Mouse (Mus musculus): ENCODE measurements at regions not wholly inside any gene's neighbourhood (a gene's known extent, or its start where the extent isn't known, plus 50 kb on each side); places are given as distances from the start of the nearest gene placed in this dataset.

DNA sequence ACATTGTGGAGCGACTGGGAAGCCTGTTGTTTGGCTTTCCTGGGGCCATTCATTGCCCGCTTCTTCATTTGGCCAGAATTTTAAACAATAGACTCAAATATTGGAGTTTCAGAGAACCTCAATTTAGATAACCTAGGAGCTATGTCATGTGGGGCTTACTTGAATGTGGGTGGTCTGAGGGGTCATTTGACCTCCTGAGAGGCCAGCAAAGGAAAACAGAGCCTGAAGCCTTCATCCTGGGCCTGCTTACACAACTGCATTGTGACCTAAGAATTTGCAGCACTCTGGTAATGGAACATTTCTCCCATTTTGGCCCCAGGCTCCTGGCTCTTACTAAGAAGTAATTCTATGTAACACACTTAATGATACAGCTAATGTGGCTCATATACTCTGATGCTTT, 348.2 kb downstream of the Fat4 start:
- intact Hi-C loops (cut with DNase I) = no loop called here

DNA sequence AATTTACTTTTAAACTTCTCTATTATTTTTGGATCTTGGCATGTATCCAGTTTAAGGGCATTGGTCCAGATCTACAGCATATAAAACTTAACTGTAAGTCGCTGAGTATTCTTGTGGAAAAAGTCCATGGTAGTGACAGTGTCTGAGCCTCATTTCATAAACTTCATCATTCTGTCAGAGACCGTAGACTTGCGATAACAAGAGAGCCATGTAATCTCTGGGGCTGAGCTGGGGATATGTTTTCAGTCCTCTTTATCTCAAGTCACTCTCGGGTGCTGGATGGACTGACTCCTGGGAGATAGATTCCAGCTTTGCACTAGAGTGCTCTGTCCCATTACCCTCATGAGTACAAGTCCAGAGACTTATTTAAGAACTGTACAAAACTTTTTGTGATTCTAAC, 362.0 kb downstream of the Fat4 start:
- intact Hi-C loops (cut with DNase I) = no loop called here

DNA sequence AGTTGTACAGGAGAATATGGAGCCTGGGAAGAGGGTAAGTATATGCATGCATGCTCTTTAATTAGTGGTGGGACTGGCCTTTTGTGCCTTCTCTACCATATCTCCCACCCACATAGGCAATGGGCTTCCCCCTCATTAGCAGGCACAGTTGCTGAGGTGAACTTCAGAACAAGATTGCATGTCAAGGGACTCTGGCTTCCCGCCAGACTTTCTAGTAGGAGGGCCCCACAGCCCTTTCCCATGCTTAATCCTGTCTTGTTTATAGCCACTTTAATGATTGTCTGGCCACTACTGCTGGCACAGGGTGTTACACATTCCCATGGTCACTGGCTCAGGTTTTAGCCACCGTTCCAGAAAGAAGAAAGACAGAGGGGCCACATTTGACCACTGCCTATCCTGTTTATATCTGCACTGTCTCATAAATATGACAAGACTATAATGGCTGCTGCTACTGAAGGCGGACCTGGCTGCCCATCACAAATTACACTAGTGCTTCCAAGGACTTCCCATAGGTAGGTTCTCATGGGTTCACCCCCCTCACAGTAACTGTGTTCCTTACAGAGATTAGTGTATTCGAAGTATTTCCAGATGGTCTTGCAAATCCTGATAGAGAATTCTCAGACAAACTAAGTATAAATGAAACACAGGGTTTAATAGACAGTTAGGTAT, 362.6 kb downstream of the Fat4 start:
- intact Hi-C loops (cut with DNase I) = no loop called here

DNA sequence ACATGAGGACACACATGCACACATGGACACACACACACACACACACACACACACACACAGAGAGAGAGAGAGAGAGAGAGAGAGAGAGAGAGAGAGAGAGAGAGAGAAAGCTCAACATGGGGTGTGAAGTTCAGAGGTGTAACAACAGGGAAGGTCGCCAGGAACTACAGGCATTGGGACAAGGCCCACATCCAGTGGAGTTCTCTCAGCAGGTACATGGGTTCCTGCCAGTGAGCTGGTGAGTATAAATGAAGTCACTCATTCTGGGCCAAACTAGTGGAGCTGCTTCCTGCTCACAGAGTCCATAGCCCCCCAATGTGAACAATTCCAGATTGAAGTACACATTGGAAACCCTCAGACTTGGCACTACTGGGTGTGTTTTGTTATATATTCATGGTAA, 366.3 kb downstream of the Fat4 start:
- intact Hi-C loops (cut with DNase I) = no loop called here

DNA sequence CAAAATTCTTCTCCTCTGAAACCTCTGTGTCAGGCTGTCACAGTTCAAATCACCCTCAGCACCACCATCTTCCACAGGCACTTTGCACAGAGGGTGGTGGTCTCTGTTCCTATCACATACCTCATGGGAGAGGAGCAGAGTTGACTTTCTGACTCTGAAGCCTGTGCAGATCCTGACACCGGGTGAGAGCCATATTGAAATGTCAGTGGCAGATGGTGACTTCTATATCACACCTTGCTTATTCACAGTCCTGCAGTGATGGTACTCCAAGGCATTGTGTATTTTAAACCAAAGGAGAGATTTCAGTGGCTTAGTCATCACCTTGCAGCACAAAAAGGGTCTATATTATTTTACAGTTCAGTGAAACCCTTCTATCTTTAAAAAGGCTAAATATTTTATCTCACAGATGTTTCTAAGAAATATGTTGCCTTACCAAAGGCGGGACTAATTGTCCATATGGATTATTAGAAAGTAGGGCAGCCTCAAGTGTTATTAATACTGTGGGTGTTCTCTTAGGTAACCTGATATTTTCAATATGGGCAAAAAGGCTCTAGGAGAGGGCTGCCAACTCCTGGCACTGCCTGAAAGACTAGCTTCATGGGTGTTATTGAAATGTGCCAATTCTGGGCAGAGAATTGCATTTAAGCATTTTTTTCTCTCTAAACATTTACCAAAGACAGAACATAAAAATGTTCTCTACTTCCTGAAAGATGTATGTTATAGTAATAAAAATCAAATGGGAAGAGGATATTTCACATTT, 378.1 kb downstream of the Fat4 start:
- intact Hi-C loops (cut with DNase I) = no loop called here

DNA sequence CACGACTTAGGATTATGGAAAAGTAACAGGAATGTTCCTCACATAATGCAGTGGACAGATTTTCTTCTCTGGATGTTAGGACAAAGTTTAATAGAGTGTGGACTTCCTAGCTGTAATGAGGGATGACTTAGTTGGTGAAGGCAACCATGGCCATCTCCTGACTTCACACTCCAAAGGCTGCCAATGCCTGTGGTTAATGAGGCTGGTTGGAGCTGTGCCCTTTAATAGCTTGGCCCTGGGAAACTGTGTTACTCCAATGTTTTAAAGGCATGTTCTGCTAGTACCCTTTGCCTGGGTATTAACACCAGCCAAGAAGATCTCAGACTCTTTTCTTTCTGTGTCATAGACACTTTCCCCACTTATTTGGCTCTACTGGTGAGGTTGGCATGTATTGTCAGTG, 378.9 kb downstream of the Fat4 start:
- intact Hi-C loops (cut with DNase I) = no loop called here

DNA sequence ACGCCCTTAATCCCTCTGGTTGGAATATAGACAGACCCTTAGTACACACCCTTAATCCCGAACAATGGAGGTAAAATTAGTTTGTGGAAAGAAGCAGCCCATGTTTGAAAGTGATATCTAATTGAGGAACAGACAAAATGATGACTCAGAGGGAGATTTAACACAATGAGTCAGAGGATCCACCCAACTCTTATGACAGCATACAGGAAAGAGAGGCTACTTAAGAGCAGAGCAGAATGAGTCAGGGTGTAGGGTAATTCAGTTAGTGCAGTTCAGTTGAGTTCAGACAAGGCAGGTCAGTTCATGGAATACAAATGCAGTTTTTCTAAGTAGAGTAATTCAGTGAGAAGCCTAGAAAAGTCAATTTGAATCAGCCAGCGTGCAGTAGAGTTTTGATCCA, 382.6 kb downstream of the Fat4 start:
- intact Hi-C loops (cut with DNase I) = no loop called here

DNA sequence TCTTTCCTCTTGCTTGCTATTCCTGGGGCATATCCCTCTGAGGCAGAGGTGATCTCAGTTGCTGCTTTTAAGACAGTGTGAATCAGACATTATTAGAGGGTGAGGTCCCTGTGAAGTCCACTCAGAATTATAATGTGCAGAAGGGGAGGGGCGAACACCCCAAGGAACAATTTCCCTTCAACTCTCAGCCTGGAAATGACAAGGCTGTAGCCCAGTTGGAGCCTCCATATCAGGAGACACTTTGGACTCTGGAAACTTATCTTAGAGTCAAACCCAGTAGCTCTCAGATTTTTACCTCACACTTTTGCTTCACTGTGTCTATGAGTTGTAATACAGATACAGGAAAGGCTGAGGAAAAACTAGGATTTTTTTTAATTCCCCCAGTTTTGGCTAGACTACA, 385.9 kb downstream of the Fat4 start:
- intact Hi-C loops (cut with DNase I) = no loop called here

DNA sequence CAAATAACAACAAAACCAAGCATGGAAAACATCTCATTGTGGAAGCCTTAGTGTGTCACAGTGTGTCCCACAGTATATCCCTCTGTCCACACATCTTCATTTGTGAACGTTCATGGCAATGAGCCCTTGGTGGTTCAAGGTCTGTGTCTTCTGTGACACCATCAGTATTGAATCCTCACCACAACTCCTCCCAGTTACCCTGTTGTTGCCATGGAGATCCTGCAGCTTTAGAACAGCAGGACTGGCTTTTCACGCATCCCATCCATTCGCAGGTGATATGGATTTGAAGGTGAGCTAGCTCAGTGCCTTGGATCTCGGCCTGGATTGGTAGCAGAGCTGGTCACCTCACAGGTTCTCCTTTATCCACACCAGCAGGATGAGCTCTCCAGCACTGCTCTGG, 390.2 kb downstream of the Fat4 start:
- intact Hi-C loops (cut with DNase I) = no loop called here

DNA sequence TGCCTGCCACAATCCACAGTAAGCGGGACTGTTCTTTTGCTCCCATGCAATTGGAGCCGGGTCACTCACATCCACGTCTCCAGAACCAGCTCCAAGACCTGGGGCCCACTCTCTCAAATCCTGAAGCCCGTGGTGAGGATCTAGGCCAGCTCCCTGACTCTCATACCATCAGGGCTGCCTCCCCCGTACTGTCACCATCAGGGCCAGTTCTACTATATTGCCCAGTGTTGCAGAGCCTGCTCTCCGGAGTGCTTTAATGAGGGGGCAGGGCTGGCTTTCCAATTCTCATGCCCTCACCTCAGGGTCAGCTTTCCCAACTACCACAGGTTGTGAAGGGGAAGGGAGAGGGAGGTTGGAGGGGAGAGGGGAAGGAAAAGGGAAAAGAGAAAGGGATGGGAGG, 390.6 kb downstream of the Fat4 start:
- intact Hi-C loops (cut with DNase I) = no loop called here

DNA sequence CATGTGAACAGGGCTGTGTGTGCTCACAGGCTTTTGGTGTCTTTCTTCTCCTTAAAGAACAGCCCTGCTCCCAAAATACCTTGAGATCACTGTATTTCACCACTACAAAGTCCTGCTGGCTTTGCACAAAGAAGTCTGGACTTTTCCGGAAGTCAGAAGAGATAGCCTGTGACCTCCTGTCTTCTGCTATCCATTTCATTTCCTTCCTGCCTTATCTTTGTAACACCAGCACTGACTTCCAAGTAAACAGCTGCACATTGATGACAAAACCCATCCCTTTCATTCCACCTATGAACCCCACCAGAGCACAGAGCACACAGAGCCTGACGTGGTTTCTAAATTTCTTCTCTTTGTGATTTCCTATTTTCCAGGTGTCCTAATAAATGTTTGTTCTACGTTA, 408.5 kb downstream of the Fat4 start:
- intact Hi-C loops (cut with DNase I) = no loop called here

DNA sequence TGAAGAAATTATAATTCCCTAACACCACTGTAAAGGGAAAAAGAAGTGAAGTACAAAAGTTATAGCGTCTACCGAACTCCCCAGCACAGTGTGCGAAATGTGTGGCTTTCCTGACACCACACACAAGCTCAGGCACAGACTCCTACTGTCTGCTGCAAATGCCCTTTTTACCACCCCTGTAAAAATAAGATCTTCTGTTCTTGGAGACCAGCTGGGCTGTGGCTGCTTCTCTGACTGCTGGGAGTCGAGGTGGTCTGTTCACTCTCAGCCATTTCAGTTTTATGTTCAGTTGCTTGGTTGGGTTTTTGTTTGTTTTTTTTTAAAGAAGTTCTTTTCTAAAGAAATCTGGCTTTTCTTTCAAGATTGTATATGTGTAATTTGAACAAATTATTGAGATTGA, 409.5 kb downstream of the Fat4 start:
- intact Hi-C loops (cut with DNase I) = no loop called here

DNA sequence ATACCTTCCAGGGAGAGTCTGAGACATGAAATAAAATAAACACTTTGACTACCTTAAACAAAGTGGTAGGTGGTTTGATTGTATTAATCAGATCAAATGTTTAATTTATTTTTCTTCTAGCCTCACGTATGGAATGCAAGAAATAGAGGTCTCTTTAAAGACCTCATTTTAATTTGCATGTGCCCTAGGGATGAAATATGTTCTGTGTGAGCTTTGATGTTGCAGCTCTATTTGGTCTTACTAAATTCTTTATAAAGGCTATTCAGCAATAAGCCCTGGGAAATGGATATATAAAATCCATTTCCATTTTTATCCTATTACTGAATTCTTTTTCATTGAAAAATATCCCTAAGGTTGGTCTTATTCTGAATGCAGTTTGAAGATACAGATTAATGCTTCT, 422.7 kb downstream of the Fat4 start:
- intact Hi-C loops (cut with DNase I) = no loop called here

DNA sequence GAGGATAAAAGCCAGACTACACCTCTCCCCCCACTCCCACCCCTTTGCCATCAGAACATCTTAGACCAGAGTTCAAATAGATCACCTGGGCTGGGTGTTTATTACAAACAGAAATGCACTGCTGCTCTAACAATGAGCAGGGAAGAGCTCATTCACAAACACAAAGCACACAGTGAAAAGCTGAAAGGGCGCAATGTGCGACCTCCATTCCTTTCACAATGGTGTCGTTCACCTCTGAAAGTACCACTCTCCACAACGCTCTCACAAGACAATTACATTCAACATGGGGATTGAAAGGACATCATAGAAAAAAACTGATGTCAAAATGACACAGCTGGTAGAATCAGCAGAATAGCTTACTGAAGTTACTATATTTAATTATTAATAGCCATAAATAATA, 426.8 kb downstream of the Fat4 start:
- intact Hi-C loops (cut with DNase I) = no loop called here

DNA sequence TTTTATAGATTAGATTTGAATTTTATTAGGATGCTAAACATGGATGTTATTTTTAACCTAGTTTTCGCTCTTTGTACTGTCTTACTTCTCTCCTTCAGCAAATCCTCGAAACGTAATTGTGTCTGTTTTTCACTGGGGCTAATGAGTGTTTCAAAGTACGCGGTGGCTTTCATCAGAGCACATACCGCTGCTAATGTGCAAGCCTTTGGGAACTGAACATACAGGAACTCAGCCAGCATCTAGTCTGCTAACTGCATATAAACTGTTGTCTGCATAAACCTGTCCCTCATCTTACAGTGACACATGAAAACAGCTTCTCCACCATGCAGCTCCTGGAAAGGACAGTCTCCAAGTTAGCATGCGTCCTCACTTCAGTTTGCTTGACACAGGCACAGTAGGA, 434.1 kb downstream of the Fat4 start:
- intact Hi-C loops (cut with DNase I) = no loop called here

DNA sequence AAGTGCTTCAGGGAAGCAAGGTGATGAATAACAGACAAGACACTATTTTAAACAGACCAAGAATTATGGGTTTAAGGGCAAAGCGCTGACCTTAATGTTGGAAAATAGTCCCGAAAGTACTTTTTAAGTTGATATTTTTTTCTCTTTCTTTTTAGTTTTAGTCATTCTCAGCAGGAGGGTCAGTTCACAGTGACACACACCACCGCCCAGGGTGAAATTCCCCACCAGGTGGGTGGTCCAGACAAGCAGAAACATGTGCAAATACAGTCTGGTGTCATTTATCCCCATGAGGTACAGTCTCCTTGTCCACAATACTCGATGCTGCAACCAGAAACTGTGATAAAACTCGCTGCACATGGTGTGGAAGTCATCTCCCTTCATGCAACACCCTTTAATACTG, 435.5 kb downstream of the Fat4 start:
- intact Hi-C loops (cut with DNase I) = no loop called here

DNA sequence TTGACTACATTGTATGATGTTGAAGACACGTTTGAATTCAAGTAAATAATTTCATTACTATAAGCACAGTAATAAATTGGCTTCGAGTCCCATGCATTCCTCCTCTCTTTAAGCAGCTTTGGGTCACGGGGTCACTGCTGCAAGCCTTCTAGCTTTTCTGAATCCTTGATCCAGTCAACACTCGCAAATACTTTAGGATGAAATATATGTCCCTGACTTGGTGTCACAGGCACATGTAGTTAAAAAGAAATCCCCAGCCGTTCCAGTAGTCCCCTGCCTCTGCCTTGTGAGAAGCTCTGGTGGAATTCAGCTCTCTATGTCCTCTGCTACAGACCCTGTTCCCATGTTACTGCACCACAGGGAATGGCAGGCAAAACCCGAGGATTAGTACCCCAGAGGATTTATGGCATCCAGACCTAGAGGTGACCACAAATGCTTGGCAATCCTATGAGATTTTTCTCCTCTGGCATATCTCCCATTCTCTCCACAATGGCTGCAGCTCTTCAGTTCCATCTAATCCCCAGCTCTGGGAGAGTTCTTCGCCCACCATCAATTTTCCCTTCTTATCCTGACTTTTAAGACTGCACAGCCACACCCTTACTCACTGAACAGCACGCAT, 449.0 kb downstream of the Fat4 start:
- intact Hi-C loops (cut with DNase I) = no loop called here

DNA sequence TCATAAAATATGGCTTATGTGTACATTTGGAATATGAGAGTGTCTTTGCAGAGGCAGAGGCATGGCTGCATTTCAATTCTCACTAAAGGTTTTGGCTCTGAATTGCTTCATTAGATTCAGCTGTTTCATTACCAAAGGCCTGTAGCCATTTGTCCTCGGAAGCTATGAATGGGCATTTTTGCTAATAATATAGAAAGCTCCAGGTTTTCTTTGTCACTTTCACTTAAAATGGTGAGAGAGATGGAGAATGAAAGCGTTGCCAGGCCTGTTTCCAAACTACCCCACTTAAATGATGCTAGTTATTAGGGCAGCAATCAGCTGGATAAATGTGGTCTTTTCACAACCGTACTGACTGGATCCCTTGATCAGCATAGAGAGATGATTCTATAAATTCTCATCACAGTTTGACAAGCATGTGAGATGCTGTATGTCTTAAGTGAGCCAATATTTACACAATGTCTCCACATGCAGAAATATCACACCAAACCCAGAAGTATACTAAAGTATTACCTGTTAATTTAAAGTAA, 454.5 kb downstream of the Fat4 start:
- intact Hi-C loops (cut with DNase I) = no loop called here

DNA sequence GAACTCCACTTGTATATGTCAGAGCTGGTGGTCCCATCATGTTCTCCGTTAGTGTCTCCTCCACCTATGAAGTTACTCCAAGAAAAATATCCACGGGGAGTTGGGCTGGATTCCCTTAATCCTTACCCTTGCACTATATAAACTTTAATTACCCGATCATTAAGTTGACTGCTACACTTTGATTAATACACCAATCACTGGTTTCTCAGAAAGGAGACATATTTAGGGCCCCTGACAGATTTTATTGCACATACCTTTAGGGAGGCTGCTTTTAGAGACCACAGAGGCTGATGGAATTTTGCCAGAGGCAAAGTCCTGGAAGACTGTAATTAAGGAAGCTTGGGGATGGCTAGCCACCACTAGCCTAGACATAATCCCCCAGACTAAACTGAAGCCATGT, 457.3 kb downstream of the Fat4 start:
- intact Hi-C loops (cut with DNase I) = no loop called here

DNA sequence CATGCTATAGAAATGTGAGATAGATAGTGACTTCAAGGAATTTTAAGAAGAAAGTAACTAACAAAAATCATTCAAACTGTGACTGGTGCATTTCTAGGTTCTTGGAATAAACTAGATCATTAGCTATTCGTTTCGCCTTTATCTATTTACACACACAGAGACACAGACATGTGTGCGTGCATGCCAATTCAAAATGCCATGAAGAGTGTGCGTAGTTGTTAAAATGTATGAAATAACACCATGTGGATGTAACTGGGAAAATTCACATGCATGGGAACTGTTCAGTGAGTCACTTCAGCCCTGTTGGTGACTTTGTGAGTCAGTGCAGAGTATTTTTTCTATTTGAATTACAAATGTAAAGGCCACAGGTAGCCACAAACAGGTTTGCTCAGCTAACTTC, 460.8 kb downstream of the Fat4 start:
- intact Hi-C loops (cut with DNase I) = no loop called here

DNA sequence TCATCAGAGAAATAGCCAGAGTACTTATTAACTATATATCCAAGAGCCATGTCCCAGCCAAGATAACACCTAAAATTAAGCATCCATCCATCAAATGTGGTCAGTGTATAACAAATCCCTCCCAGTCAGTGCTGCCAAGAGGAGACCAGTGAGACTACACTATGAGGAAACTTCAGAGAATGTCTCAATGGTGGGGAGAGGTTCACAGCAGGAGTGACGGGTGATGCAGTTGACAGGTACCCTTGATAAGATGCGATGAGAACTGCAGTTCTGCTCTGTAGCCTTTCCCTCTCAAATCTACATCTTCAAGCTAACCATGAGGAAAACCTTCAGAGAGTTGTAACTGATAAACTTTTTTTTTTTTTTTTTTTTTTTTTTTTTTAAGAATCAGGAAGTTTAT, 470.3 kb downstream of the Fat4 start:
- intact Hi-C loops (cut with DNase I) = no loop called here

DNA sequence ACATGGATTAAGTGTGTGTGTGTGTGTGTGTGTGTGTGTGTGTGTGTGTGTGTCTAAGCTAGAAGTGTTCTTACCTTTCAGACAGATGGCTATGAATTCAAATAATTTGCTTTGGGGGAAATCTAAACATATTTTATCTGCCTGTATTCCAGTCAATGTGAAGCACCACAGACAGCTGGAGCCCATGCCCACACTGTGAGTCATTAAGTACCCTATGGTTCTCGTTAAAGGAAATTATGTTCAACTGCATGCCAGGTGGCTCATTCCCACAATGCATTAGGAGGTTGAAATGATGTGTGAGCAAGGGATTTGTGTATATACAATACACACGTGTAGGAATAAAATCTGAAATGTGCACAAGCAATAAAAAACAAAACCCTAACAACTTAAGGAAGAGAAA, 473.5 kb downstream of the Fat4 start:
- intact Hi-C loops (cut with DNase I) = no loop called here

DNA sequence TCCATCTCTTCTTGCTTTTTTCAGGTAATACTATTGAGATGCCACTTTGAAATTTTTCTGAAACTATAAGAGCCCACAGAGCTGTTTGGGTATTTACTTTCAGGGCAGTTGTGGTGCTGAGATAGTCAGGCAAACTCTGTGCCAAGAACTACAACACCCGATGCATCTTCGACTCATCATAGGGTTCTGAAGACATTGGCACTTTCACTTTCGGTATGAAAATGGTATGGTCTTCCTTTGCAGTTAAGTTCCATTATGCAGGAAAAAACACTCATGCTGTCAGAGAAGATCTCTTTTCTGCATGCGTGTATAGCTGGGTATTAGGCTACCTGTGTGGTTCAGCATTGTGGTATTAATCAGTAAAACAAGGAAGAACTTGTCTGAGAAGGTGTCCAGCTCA, 484.2 kb downstream of the Fat4 start:
- intact Hi-C loops (cut with DNase I) = loop anchor here (10.0 kb wide), 1 partner anchor 486 kb away; the partner anchor contains the start of gene Fat4
